Mouse (Mus musculus) cerebellum, adult 9-11 months (tissue): ENCODE measurements around the gene Hps3.
"Not testable (repeated sequence)": the region's sequence is repeated elsewhere in the genome, so short reads cannot be mapped to it uniquely, and the experiment has no call there.

Experiments
- DNase-seq: peaks from one replicate; pipeline ENCODE4 v3.0.0; 2022

The Hps3 gene

GRCm38 (mm10) chr3:20005611-20006010, 29.5 kb downstream of the Hps3 start:
- peak; percentile 37 for DNase-seq

GRCm38 (mm10) chr3:20004422-20004821, 30.7 kb downstream of the Hps3 start:
- DNase-seq = no peak

- DNase-seq = no peak
Measured at GRCm38 (mm10) chr3:20002786-20003185, 32.3 kb downstream of the Hps3 start.

DNA sequence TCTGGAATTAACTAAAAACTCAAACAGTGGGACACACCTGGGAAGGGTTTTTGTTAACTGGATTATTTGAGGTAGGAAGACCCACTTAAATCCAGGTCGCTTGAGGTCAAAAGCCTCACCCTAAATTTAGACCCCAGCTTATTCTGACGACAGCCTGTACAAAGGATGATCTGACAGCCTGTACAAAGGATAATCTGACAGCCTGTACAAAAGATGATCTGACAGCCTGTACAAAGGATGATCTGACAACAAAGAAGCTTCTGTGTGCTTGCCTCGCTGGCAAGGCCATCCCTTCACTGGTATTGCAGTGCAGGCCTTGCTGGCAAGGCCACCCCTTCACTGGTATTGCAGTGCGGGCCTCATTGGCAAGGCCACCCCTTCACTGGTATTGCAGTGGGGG, 34.3 kb downstream of the Hps3 start:
- no peak for DNase-seq

DNA sequence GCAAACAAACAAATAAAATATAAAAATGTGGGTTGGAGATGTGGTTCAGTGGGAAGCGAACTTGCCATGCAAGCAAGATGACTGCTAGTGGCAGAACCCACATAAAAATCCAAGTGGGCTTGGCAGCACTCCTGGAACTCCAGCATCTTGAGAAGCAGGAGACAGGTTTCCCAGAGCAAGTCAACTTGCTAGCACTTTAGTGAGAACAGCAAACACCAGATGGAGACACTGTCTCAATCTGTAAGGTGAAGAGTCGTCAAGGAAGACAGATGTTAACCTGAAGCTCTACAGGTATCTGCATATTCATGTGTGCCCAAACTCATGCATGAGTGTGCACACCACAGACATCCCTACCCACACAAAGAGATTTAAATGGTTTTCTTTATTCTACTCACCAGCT, 35.6 kb downstream of the Hps3 start:
- DNase-seq = no peak

DNA sequence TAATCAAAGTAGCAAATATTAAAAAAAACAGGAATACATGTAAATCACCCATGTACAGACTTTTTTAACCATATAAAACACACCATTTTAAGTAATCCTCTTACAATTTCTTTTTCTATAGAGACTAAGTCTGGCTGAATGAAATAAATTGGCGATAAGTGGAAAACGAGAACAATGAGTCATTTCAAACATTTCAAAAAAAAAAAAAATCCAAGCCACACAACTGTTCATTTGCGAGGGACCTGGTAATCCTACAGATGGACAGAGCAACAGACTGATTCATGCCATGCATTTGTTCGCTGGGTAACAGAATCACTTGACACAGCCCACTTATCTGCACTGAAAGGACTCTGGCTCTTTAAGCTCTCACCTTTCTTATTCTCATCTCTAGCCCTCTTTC, 42.7 kb downstream of the Hps3 start:
- no peak for DNase-seq

DNA sequence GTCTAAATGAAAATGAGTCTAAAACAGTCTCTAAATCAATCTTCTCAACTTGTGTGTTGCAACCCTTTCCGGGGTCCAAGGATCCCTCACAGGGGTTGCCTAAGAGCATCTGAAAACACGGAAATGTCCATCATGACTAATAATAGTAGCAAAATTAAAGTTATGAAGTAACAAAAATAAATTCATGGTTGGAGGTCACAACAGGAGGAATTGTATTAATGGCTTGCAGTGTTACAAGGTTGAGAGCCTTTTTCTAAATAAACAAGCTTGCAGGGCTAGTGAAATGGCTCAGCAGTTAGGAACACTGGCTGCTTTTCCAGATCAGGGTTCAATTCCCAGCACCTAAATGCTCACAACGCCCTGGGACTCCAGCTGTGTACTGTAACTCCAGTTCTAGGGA, 45.1 kb downstream of the Hps3 start:
- DNase-seq = no peak

DNA sequence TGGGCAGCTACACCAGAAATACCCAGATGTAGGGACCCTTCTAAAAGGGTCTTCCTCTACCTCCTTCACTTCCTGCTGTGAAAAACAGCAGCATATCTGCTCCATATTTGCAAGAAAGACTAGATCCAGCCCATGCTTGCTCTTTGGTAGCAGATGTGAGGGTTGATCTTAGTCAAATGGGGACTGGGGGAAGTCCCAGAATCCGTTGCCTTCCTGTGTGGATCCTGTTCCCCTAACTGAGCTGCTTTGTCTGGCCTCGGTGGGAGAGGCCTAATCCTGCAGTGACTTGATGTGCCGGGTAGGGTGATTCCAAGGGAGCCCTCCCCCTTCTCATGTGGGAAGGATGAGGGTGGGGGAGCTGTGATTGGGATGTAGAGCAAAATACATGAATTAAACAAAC, 49.0 kb downstream of the Hps3 start:
- no peak for DNase-seq

DNA sequence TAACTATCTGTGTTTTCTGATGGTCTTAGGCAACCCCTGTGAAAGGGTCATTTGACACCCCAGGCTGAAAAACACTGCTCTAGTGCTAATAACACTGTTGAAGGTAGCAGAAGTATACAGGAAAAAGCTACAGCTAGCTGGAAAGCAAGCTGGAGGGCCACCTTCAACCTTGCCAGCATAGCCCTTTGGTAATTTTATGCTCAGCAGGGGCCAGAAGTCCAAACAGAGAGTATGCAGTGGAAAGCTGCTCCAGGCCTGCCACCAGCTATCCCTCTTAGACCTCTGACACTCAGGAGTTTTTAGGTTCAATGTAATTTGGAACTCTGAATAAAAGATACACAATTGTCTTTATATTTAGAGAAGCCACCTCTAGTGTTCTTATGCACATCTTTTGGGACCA, 52.3 kb downstream of the Hps3 start:
- no peak for DNase-seq

GRCm38 (mm10) chr3:19981156-19981555, 54.0 kb downstream of the Hps3 start:
- DNase-seq = no peak

DNA sequence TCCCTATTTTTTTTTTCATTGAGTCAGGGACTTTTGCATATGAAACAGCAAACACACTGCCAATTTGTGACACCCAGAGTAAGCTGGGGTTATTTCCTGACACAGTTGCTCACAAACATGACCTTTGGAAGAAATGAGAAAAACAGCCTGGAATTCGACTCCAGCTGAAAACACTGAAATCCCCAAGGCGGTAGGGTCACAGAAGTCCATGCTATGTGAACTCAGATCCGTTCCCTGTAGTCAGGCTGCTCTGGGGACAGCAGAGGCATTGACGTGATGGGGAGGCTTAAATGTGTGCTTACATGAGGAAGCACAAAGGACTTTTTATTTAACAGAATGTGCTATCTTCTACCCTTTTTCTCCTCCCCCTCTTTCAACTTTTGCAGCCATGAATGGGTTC, 56.6 kb downstream of the Hps3 start:
- no peak for DNase-seq

DNA sequence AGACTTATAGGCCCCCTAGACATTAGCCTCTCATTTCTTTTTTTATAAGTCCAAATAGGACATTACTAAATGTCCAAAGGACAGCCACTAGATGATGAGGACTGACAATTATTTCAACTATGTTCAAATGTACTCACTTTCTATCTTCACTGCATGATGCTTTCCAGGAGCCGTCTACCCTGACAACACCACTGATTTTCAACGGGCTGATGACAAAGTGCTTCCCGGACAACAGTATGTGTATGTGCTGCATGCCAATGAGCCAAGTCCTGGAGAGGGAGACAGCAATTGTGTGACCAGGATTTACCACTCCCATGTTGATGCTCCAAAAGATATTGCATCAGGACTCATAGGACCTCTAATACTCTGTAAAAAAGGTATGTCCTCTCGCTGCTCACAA, 69.0 kb downstream of the Hps3 start:
- DNase-seq = no peak

GRCm38 (mm10) chr3:19965239-19965638, 69.9 kb downstream of the Hps3 start:
- DNase-seq = no peak

DNA sequence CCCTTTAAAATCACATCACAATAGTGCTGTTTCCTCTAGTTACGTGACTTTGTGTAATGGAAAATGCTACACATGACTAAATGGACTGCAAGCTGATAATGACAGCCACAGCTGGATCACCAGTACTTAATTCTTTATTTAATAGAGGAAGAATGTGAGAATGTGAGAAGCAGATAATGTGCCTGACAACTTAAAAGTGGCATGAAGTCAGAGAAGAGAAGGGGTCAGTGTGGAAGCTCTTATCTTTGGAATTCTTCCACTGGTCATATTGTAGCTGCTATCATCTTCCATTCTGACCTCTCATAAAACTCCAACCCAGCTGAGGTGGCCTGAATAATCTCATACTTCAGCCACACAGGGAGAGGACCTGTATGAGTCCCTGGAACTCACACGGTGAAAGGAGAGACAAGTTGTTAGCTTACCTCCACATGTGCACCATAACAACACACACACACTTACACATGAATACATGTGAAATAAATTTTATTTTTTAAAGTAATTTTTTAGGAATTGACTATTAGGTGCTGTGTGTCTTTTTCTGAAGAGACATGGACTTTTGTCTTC, 70.4 kb downstream of the Hps3 start:
- no peak for DNase-seq

DNA sequence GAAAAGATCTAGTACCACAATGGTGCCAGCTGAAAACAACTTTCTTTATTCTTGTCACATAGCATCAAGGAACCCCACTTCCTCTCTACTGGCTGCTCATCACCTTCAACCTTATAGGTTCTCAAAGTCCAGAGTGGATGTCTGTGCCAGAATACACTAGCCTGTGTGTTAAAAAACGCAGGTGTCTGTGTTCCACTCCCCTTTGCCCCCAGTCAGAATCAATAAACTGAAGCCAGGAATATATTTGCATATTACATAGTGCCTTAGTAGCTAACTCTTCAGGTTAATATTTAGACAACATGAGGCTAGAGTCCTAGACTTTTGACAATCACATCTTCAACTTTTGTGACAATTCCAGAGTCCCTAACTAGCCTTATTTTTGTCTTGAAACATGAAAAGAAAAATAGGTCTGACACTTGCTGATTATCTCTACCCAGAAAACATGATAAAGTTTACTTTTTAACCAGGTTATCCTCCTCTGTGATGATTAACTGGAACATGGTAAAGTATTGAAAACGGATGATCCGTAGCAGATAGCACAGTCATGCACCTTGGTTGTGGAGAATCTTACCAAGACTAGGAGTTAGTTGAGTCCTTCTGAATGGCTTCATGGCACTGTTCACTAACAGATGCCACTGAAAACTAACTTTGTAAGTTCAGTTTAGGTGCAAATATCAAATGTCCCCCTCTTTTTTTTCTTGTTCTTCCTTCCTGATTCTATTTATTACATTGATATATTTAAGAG, 72.2 kb downstream of the Hps3 start:
- no peak for DNase-seq

GRCm38 (mm10) chr3:19961341-19961740, 73.8 kb downstream of the Hps3 start:
- no peak for DNase-seq

GRCm38 (mm10) chr3:19960570-19961114, 74.5 kb downstream of the Hps3 start:
- no peak for DNase-seq

DNA sequence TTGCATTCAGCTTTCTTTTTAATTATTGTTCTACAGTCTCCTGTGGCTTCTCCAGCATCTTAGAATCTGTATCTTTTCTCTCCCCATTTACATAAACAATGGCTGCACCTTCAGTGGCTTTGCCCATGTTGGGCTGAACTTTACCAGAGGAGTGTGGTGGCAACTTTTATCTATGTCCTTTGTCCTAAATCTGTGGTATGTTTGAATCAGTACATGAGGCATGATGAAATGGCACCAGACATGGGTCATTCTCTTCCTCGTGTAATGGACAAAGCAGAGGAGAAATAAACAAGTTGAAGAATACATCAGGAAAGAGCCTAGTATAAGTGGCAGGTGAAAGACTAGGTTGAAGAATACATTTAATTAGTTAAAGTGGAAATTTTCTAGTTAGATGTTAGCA, 76.1 kb downstream of the Hps3 start:
- no peak for DNase-seq

DNA sequence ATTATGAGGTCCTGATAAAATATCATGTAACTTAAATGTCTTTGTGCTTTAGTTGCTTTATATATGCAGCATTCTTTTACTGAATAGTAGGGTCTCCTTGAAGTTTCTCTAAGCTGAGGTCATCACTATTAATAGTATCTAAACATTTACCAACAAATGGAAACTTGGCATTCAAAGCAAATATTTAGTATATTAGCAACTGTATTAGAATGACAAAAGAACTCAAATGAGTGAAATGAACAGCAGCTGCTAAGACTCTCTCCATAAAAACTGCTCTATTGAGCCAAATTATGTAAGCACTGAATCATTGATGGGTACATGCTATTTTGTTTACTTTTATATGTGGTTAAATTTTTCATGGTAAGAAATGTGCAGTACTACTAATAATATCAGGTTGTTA, 77.1 kb downstream of the Hps3 start:
- DNase-seq = no peak

GRCm38 (mm10) chr3:19956885-19957284, 78.2 kb downstream of the Hps3 start, which contains the start of gene Cp:
Gene Cp (plus strand): TSS chr3:19957054.
- no peak for DNase-seq

DNA sequence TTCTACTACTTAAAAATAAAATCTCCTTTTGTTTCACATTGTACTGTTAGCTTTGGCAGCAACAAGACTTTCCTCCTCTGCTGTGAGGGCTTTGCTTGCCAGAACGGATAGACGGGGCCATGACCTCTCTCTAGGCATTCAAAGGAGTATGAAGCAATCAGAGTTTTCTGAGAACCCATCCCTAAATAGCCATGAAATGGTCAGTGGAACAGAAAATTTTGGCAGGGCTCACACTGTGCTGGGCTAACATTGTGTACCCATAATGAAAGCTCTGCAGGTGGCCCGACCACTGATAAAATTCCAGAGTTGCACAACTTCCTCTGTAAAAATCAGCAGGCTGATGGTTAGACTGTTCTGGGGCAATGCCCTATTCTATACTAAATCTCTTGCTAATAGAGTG, 81.2 kb downstream of the Hps3 start:
- DNase-seq = peak; percentile 4

DNA sequence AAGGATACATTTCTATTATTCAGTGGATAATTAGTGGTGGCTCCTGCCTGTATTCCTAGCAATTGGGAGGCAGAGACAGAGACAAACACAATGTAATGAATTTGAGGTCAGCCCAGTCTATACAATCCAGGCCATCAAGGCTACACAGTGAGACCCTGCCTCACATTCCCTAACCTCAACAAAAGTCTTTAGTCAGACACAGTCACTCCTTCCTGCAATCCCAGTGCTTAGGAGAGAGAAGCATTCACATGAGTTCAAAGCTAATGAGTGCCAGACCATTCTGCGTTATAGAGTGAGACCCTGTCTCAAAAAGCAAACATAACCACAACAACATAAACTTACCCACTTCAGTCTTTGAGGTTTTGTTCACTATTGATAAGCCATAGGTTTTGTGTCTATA, 81.7 kb downstream of the Hps3 start:
- no peak for DNase-seq

DNA sequence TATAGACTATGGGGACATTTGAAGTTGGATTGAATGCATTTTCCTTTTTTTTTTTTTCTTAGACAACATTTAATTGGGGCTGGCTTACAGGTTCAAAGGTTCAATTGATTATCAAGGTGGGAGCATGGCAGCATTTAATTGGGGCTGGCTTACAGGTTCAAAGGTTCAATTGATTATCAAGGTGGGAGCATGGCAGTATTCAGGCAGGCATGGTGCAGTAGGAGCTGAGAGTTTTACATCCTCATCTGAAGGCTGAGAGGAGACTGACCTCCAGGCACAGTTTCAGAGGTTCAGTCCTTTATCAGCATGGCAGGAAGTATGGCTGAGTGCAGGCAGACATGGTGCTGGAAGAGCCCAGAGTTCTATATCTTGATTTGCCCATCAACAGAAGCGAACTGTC, 85.7 kb downstream of the Hps3 start:
- DNase-seq = not testable (repeated sequence)

DNA sequence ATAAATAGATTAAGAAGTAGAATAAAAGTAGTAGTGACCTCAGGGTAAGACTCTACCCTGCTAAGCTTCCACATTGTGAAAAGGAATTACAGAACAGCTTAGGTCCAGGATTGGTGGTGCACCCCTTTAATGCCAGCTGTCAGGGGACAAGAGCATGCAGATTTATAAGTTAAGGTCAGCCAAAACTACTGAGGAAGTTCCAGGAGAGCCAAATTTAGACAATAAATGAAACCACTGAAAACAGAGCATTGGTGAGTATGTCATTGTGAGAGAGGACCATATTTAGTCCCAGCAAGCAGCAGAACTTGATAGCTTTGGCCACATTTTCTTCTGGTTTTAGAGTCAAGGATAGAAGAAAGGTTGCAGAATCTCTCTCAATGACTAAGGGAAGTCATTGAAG, 86.6 kb downstream of the Hps3 start:
- DNase-seq = no peak
